Mouse (Mus musculus) lung, adult 2 months (tissue): ENCODE results near the gene Lcn2.

Experiments
- CTCF ChIP-seq: fragments of 200-500 bp; IDR thresholded peaks from 2 replicates; pipeline ENCODE4 v1.5.1; 2011; ENCODE audit warnings: mild to moderate bottlenecking, low read length, control low read depth; ENCODE audit not compliant: insufficient read depth
- POLR2A ChIP-seq: fragments of 200-500 bp; IDR thresholded peaks from 2 replicates; pipeline ENCODE4 v1.6.1; 2011; ENCODE audit warnings: low read depth, mild to moderate bottlenecking, control low read depth, low read length, borderline replicate concordance; ENCODE audit errors: extremely low read depth

- TF ChIP-seq CTCF (no peak), POLR2A (peak; percentile 55; the same call in 1 of the 2 replicates)
Measured at GRCm38 (mm10) chr2:32423481-32424331, 35.7 kb upstream of the Lcn2 start.
